Mouse (Mus musculus) hindbrain, postnatal 0 days (tissue): ENCODE measurements around the gene Shcbp1l. TPM values are rescaled to one million over a fixed set of nuclear protein-coding genes. Genes with fewer than 3 reads are reported as not detected.
"Not testable (repeated sequence)": the region's sequence is repeated elsewhere in the genome, so short reads cannot be mapped to it uniquely, and the experiment has no call there.

Source experiments
- ATAC-seq: fragments of 200-750 bp; cut with Nextera tagmentation; 2 replicates; pipeline ENCODE4 v1.8.0; 2017; ENCODE audit warnings: mild to moderate bottlenecking, moderate TSS enrichment, moderate library complexity
- DNase-seq: peaks from one replicate; pipeline ENCODE4 v3.0.0-alpha.2; 2015; ENCODE audit warnings: low spot score
- H3K27ac ChIP-seq: fragments of 300-500 bp; sonication (generic); 2 replicates; pipeline ENCODE4 v1.5.1; 2014; ENCODE audit warnings: mild to moderate bottlenecking
- H3K27me3 ChIP-seq: fragments of 300-500 bp; sonication (generic); 2 replicates; pipeline ENCODE4 v1.6.1; 2014; ENCODE audit warnings: low read length, mixed read lengths; ENCODE audit not compliant: insufficient read depth
- H3K36me3 ChIP-seq: fragments of 300-500 bp; sonication (generic); 2 replicates; pipeline ENCODE4 v1.6.1; 2014; ENCODE audit warnings: low read length, mixed read lengths; ENCODE audit not compliant: insufficient read depth
- H3K4me1 ChIP-seq: fragments of 300-500 bp; sonication (generic); 2 replicates; pipeline ENCODE4 v1.6.1; 2014; ENCODE audit warnings: antibody characterized with exemption, low read length, mixed read lengths; ENCODE audit not compliant: insufficient read depth
- H3K4me2 ChIP-seq: fragments of 300-500 bp; sonication (generic); 2 replicates; pipeline ENCODE4 v1.6.1; 2014; ENCODE audit warnings: low read depth, mild to moderate bottlenecking, low read length, moderate library complexity, mixed read lengths
- H3K4me3 ChIP-seq: fragments of 300-500 bp; sonication (generic); 2 replicates; pipeline ENCODE4 v1.5.1; 2014; ENCODE audit warnings: low read length
- H3K9ac ChIP-seq: fragments of 300-500 bp; sonication (generic); replicated peaks from 2 replicates; pipeline ENCODE4 v1.6.1; 2014; ENCODE audit warnings: mild to moderate bottlenecking, low read length, moderate library complexity, mixed read lengths
- H3K9me3 ChIP-seq: fragments of 300-500 bp; sonication (generic); 2 replicates; pipeline ENCODE4 v1.6.1; 2016; ENCODE audit warnings: low read length, mixed read lengths
- CTCF ChIP-seq: IDR thresholded peaks from 2 replicates; pipeline ENCODE4 v1.5.1; 2016; ENCODE audit warnings: antibody characterized with exemption, control low read depth, low read depth
- WGBS: fragments of 180-500 bp; shearing (Covaris S2); extraction: QIAGEN DNeasy Blood & Tissue Kit; methylation state at CpG from one replicate; pipeline ENCODE4 v1.1.7; 2014; 5-methylcytosine and 5-hydroxymethylcytosine counted together
- polyA plus RNA-seq: library from polyadenylated mRNA; unstranded; fragments of >200 nt; fragmentation: Nextera tagmentation; extraction: Ambion mirVana; gene quantifications from 2 replicates; pipeline ENCODE4 v1.2.1, GENCODE M21; 2015
- total RNA-seq: library from RNA; depleted of rRNA; stranded (reverse); fragments of >200 nt; gene quantifications from 2 replicates; pipeline ENCODE4 v1.2.3, GENCODE M21; 2014; rRNA removed

The Shcbp1l gene
- total RNA-seq, result 0.50 and 2.2 TPM in 2 replicates
- 1.3 and 1.9 TPM in 2 replicates for polyA plus RNA-seq

GRCm38 (mm10) chr1:153424770-153425584, at the start of gene Shcbp1l:
Shcbp1l (plus strand) TSS chr1:153425162.
- peak; percentile 90 for ATAC-seq
- Histone ChIP-seq H3K27me3 (no peaks in the 10 kb centered on the region), H3K9ac (peak within 1 kb of the TSS; percentile 56), H3K4me2 (peak within 1 kb of the TSS; percentile 85), H3K4me1 (peaks cover 10% of the 10 kb centered on the region), H3K9me3 (no peaks in the 10 kb centered on the region), H3K4me3 (peak within 1 kb of the TSS; percentile 50), H3K27ac (peak within 1 kb of the TSS; percentile 41; the same call in 1 of the 2 replicates), H3K36me3 (no peaks in the 10 kb centered on the region)
- TF ChIP-seq CTCF, result no peak
- 2% methylated on average over 60 of the region's 60 CpGs for WGBS
- peak; percentile 90 for DNase-seq

- no peak for ATAC-seq
These were observed 48.5 kb upstream of the Shcbp1l start for GRCm38 (mm10) chr1:153376446-153376845.

GRCm38 (mm10) chr1:153378587-153378986, 46.4 kb upstream of the Shcbp1l start:
- Histone ChIP-seq H3K4me3 (no peak overlapping the region), H3K36me3 (no peaks in the 10 kb centered on the region), H3K27me3 (no peaks in the 10 kb centered on the region), H3K4me1 (no peaks in the 10 kb centered on the region), H3K4me2 (no peak overlapping the region), H3K27ac (no peak overlapping the region), H3K9me3 (no peaks in the 10 kb centered on the region), H3K9ac (no peak overlapping the region)
- no peak for TF ChIP-seq CTCF
- ATAC-seq (no peak), DNase-seq (no peak)
- WGBS, result 66% methylated on average over 6 of the region's 6 CpGs

More at GRCm38 (mm10) chr1:153376446-153376845, 48.5 kb upstream of the Shcbp1l start:
- 27% methylated on average over 6 of the region's 6 CpGs for WGBS
- no peaks in the 10 kb centered on the region for H3K27me3 ChIP-seq
- H3K36me3 ChIP-seq, result no peaks in the 10 kb centered on the region
- H3K4me2 ChIP-seq, result no peak overlapping the region
- no peaks in the 10 kb centered on the region for H3K9me3 ChIP-seq
- no peak for DNase-seq
- no peak overlapping the region for H3K9ac ChIP-seq
- H3K4me3 ChIP-seq, result no peak overlapping the region
- TF ChIP-seq CTCF, result no peak
- no peak overlapping the region for H3K27ac ChIP-seq
- H3K4me1 ChIP-seq, result no peaks in the 10 kb centered on the region

GRCm38 (mm10) chr1:153379832-153380231, 45.1 kb upstream of the Shcbp1l start:
- no peak for ATAC-seq
- H3K9me3 ChIP-seq, result no peaks in the 10 kb centered on the region
- H3K9ac ChIP-seq, result no peak overlapping the region
- no peak overlapping the region for H3K4me3 ChIP-seq
- H3K36me3 ChIP-seq, result no peaks in the 10 kb centered on the region
- H3K27me3 ChIP-seq, result no peaks in the 10 kb centered on the region
- DNase-seq, result no peak
- 86% methylated on average over 5 of the region's 5 CpGs for WGBS
- no peak overlapping the region for H3K27ac ChIP-seq
- H3K4me2 ChIP-seq, result no peak overlapping the region
- TF ChIP-seq CTCF, result no peak
- H3K4me1 ChIP-seq, result no peaks in the 10 kb centered on the region

GRCm38 (mm10) chr1:153380746-153381282, 44.1 kb upstream of the Shcbp1l start:
- no peak for DNase-seq
- H3K4me2 ChIP-seq, result no peak overlapping the region
- no peak overlapping the region for H3K27ac ChIP-seq
- TF ChIP-seq CTCF, result no peak
- no peak overlapping the region for H3K9ac ChIP-seq
- H3K36me3 ChIP-seq, result no peaks in the 10 kb centered on the region
- H3K9me3 ChIP-seq, result no peaks in the 10 kb centered on the region
- H3K27me3 ChIP-seq, result no peaks in the 10 kb centered on the region
- 90% methylated on average over 9 of the region's 9 CpGs for WGBS
- no peak for ATAC-seq
- H3K4me1 ChIP-seq, result no peaks in the 10 kb centered on the region
- H3K4me3 ChIP-seq, result no peak overlapping the region

GRCm38 (mm10) chr1:153385081-153385480, 39.9 kb upstream of the Shcbp1l start:
- 79% methylated on average over 6 of the region's 6 CpGs for WGBS
- no peaks in the 10 kb centered on the region for H3K36me3 ChIP-seq
- no peak overlapping the region for H3K4me3 ChIP-seq
- no peaks in the 10 kb centered on the region for H3K27me3 ChIP-seq
- no peak overlapping the region for H3K9ac ChIP-seq
- no peaks in the 10 kb centered on the region for H3K9me3 ChIP-seq
- no peaks in the 10 kb centered on the region for H3K4me1 ChIP-seq
- TF ChIP-seq CTCF, result no peak
- no peak for DNase-seq
- ATAC-seq, result no peak
- no peak overlapping the region for H3K27ac ChIP-seq
- no peak overlapping the region for H3K4me2 ChIP-seq

GRCm38 (mm10) chr1:153385661-153386060, 39.3 kb upstream of the Shcbp1l start:
- H3K36me3 ChIP-seq, DNase-seq, H3K9ac ChIP-seq, H3K9me3 ChIP-seq, H3K4me1 ChIP-seq, H3K27ac ChIP-seq, H3K4me2 ChIP-seq, H3K4me3 ChIP-seq, ATAC-seq, H3K27me3 ChIP-seq: not testable (repeated sequence)
- WGBS, result 85% methylated on average over 5 of the region's 5 CpGs
